Mouse (Mus musculus) kidney, embryonic 15.5 days (tissue): ENCODE data around the gene Zfp541. TPM values are rescaled to one million over a fixed set of nuclear protein-coding genes. Genes with fewer than 3 reads are reported as not detected.

Experiments used
- ATAC-seq: fragments of 200-750 bp; cut with Nextera tagmentation; replicated peaks from 2 replicates; pipeline ENCODE4 v1.8.0; 2017; ENCODE audit warnings: moderate TSS enrichment; ENCODE audit not compliant: low FRiP score
- H3K27ac ChIP-seq: fragments of 300-500 bp; sonication (generic); 2 replicates; pipeline ENCODE4 v1.5.1; 2015; ENCODE audit warnings: mild to moderate bottlenecking, inconsistent platforms
- H3K27me3 ChIP-seq: fragments of 300-500 bp; sonication (generic); 2 replicates; pipeline ENCODE4 v1.6.1; 2015; ENCODE audit warnings: inconsistent platforms
- H3K36me3 ChIP-seq: fragments of 300-500 bp; sonication (generic); 2 replicates; pipeline ENCODE4 v1.6.1; 2015; ENCODE audit warnings: inconsistent platforms
- H3K4me1 ChIP-seq: fragments of 300-500 bp; sonication (generic); 2 replicates; pipeline ENCODE4 v1.6.1; 2015; ENCODE audit warnings: inconsistent platforms
- H3K4me2 ChIP-seq: fragments of 300-500 bp; sonication (generic); 2 replicates; pipeline ENCODE4 v1.6.1; 2015; ENCODE audit warnings: moderate library complexity, mild to moderate bottlenecking, inconsistent platforms
- H3K4me3 ChIP-seq: fragments of 300-500 bp; sonication (generic); replicated peaks from 2 replicates; pipeline ENCODE4 v1.5.1; 2015; ENCODE audit warnings: mild to moderate bottlenecking, inconsistent platforms
- H3K9ac ChIP-seq: fragments of 300-500 bp; sonication (generic); 2 replicates; pipeline ENCODE4 v1.6.1; 2015; ENCODE audit warnings: mild to moderate bottlenecking, inconsistent platforms
- H3K9me3 ChIP-seq: fragments of 300-500 bp; sonication (generic); replicated peaks from 2 replicates; pipeline ENCODE4 v1.6.1; 2016; ENCODE audit warnings: inconsistent platforms
- WGBS: fragments of 180-500 bp; shearing (Covaris S2); methylation state at CpG from one replicate; pipeline ENCODE4 v1.1.7; 2015; ENCODE audit warnings: mixed read lengths; 5-methylcytosine and 5-hydroxymethylcytosine counted together
- polyA plus RNA-seq: library from polyadenylated mRNA; unstranded; fragments of >200 nt; fragmentation: Nextera tagmentation; extraction: Ambion mirVana; gene quantifications from 2 replicates; pipeline ENCODE4 v1.2.1, GENCODE M21; 2015

Gene Zfp541
- polyA plus RNA-seq, 1 experiment from 2014 or later, result not detected

DNA sequence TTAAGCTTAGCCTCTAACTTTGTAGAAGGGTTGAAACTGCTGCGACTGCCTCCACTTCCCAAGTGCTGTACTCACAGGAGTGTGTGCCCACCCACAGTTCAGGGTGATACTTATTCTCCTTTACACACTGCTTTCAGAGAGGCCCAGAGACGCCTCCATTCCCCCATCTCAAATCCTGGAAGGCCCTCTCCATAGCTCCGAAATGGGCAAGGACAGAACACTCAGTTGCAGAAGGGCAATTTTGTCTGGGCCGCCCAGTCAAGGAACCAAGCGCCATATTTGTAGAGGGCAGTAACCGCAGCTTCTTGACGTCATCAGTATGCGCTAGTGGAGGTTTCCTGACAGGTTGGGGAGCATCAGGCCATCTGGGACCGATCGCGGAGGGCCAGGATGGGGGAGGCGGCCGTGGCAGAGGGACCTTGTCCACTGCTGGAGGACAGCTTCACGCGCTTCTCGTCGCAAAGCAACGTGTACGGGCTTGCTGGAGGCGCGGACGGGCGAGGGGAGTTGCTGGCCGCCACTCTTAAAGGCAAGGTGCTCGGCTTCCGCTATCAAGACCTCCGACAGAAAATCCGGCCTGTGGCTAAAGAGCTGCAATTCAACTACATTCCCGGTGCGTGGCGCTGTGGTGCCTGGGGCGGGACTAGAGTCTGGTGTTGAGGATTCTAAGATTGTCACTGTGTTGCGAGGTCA lies 58.1 kb downstream of the Zfp541 start, which contains the start of gene Kptn:
Kptn (plus strand) TSS at position 327 of the 693 bp plus-strand sequence.
- Histone ChIP-seq H3K4me2 (peak within 1 kb of the TSS; percentile 72), H3K4me1 (peaks cover 16% of the 10 kb centered on the region), H3K36me3 (peaks cover 32% of the 10 kb centered on the region), H3K27ac (peak within 1 kb of the TSS; percentile 90), H3K27me3 (no peaks in the 10 kb centered on the region), H3K9me3 (no peaks in the 10 kb centered on the region), H3K4me3 (peak within 1 kb of the TSS; percentile 72), H3K9ac (peak within 1 kb of the TSS; percentile 70)
- 1% methylated on average over 33 of the region's 33 CpGs for WGBS
- peak; percentile 85 for ATAC-seq

DNA sequence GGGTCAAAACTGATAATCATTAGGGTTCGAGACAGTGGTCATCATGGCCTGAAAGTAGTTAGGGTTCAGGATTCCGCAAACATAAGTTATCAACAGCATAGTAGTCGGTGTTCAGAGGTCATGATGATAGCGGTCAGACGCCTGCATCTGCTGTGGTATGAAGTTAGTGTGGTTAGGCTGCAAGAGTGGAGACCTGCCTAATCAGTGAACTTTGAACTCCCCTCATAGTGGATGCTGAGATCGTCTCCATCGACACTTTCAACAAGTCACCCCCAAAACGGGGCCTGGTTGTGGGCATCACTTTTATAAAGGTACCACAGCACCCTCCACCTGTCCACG lies 58.6 kb downstream of the Zfp541 start:
- H3K4me3 ChIP-seq, result peak overlapping the region; percentile 72
- H3K4me1 ChIP-seq, result peaks cover 16% of the 10 kb centered on the region
- no peaks in the 10 kb centered on the region for H3K27me3 ChIP-seq
- ATAC-seq, result no peak
- H3K9me3 ChIP-seq, result no peaks in the 10 kb centered on the region
- H3K4me2 ChIP-seq, result peak overlapping the region; percentile 72
- H3K27ac ChIP-seq, result peak overlapping the region; percentile 90; the same call in 1 of the 2 replicates
- H3K9ac ChIP-seq, result peak overlapping the region; percentile 70
- peaks cover 32% of the 10 kb centered on the region for H3K36me3 ChIP-seq
- WGBS, result 50% methylated on average over 9 of the region's 9 CpGs

DNA sequence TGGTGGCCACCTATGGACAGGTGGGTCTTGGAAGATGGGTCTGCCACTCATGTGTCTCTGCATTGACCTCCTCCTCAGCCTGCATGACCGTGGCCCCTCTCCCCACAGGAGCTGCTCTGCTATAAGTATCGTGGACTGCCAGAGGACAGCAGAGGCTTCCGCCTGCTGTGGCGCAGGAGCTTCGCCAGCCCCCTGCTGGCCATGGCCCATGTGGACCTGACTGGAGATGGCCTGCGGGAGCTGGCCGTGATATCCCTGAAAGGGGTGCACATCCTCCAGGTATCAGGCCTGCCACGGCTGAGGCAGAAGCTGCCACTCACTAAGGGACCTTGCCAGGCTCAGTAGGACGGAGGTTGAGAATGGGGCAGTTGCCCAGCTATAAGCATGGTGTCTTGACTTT lies 64.2 kb downstream of the Zfp541 start:
- Histone ChIP-seq H3K27me3 (no peaks in the 10 kb centered on the region), H3K27ac (no peak overlapping the region), H3K9ac (no peak overlapping the region), H3K36me3 (peaks cover 18% of the 10 kb centered on the region; the same call in 1 of the 2 replicates), H3K4me1 (peaks cover 19% of the 10 kb centered on the region), H3K9me3 (no peaks in the 10 kb centered on the region), H3K4me3 (no peak overlapping the region), H3K4me2 (no peak overlapping the region)
- ATAC-seq, result no peak
- WGBS, result 84% methylated on average over 9 of the region's 9 CpGs

DNA sequence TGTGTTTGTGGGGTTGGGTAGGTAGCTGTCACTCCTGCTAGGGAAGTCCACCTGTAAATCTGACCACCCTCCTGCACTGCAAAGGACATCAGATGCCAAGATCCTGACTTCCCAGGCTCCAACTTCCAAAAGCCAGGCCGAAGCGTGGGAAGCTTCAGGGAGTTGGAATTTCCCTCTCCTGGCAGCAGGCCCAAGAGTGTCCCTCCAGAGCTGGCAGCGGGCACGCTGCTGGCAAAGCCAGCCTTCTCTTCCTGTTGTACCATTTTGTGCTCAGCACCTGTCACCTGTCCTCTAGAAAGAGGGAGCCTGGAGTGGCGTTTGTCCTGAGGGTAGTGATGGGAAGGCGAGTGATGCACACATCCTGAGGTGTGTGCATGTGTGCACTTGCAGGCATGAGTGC lies 66.7 kb downstream of the Zfp541 start:
- Histone ChIP-seq H3K4me3 (no peak overlapping the region), H3K27ac (no peak overlapping the region), H3K4me1 (peaks cover 35% of the 10 kb centered on the region), H3K27me3 (0 out of 2 replicates have a peak, but pooled peaks cover 4% of the 10 kb centered on the region), H3K9ac (no peak overlapping the region), H3K9me3 (no peaks in the 10 kb centered on the region), H3K36me3 (peaks cover 18% of the 10 kb centered on the region; the same call in 1 of the 2 replicates), H3K4me2 (no peak overlapping the region)
- 94% methylated on average over 6 of the region's 6 CpGs for WGBS
- ATAC-seq, result no peak

DNA sequence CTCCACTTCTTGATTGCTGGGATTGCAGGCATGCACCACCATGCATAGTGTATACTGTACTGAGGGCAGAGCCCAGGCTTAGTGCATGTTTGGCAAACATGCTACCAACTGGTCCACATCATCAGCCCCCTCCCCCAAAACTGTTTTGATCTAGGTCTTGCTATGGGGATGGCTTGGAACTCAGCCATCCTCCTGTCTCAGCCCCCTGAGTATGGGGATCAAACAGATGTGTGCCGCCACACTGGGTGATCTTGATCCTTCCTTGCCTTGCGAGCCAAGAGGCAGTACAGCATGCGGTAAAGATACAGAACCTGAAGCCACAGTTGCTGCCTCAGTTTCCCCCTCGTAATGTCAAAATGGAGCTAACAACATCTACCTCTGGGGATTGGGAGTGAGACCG lies 67.3 kb downstream of the Zfp541 start:
- Histone ChIP-seq H3K4me1 (peaks cover 35% of the 10 kb centered on the region), H3K36me3 (peaks cover 18% of the 10 kb centered on the region; the same call in 1 of the 2 replicates), H3K27me3 (0 out of 2 replicates have a peak, but pooled peaks cover 4% of the 10 kb centered on the region), H3K4me2 (peak overlapping the region; percentile 89), H3K9me3 (no peaks in the 10 kb centered on the region), H3K4me3 (peak overlapping the region; percentile 58), H3K9ac (no peak overlapping the region), H3K27ac (0 out of 2 replicates have a peak overlapping the region, but pooled peaks have one; percentile 86)
- WGBS, result 62% methylated on average over 5 of the region's 5 CpGs
- ATAC-seq, result no peak

DNA sequence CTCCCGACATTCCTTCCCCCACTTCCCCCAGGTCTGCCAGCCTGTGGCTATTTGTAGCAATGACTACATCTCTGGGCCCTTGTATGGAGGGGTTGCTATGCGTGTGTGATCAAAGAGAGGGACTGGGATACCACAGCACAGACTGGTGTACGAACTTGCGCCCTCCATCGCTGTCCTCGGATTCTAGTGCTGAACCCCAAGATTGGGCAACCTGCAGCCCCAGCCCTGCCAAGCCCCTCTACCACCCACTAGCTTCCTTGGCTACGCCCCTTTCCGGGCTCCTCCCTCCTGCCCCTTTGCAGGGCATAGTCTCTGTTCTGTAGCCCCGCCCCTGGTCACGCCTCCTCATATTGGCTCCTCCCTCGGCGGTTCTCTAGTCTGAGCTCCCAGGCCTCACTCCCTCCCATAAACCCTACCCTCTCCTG lies 67.8 kb downstream of the Zfp541 start, which contains the start of gene Slc8a2:
Slc8a2 (plus strand) TSS at position 406 of the 425 bp plus-strand sequence.
- peak; percentile 90 for ATAC-seq
- Histone ChIP-seq H3K9ac (peak within 1 kb of the TSS; percentile 67), H3K27ac (peak within 1 kb of the TSS; percentile 86), H3K36me3 (peaks cover 18% of the 10 kb centered on the region; the same call in 1 of the 2 replicates), H3K4me2 (peak within 1 kb of the TSS; percentile 89), H3K4me1 (peaks cover 35% of the 10 kb centered on the region), H3K9me3 (no peaks in the 10 kb centered on the region), H3K27me3 (0 out of 2 replicates have a peak, but pooled peaks cover 4% of the 10 kb centered on the region), H3K4me3 (peak within 1 kb of the TSS; percentile 58)
- 2% methylated on average over 12 of the region's 12 CpGs for WGBS

DNA sequence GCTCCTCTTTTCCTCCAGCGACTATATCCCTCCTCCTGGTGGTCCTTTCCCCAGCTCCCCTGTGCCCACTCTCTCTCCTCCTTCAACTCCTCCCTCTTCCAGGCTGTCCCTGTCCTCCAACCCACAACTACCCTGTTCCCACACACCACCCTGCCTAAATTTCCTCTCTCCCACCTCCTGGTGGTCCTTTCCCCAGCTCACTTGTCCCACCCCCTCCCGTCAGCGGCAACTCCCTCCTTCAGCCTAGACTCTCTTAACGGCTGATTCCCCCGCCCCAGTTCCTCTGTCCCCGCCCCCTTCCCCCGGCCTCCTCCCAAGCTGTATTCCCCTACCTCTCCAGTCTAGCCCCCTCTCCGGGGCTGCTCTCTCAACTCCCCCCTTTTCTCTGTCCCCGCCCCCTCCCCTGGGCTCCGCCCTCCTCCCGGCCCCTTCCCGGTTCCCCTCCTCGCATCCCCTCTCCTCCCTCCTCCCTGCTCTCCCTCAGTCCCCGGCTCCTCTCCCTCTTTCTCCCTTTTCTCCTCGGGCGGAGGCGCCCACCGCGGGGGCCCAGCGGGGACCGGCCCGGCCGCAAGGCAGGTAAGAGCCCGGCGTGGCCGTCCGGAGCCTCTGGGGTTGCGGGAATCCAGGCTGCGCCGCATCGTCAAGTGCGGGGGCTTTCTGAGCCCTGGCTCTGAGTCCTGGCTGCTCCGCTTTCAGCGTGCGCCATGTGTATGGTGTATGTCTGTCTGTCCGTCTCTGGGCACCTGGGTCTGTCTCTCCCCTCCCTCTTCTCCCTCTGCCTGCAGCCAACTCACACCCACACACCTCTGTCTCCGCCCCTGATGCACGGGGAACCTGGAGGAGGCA lies 68.5 kb downstream of the Zfp541 start:
- H3K9me3 ChIP-seq, result no peaks in the 10 kb centered on the region
- ATAC-seq, result peak; percentile 87
- WGBS, result under 1% methylated on average over 37 of the region's 38 CpGs

DNA sequence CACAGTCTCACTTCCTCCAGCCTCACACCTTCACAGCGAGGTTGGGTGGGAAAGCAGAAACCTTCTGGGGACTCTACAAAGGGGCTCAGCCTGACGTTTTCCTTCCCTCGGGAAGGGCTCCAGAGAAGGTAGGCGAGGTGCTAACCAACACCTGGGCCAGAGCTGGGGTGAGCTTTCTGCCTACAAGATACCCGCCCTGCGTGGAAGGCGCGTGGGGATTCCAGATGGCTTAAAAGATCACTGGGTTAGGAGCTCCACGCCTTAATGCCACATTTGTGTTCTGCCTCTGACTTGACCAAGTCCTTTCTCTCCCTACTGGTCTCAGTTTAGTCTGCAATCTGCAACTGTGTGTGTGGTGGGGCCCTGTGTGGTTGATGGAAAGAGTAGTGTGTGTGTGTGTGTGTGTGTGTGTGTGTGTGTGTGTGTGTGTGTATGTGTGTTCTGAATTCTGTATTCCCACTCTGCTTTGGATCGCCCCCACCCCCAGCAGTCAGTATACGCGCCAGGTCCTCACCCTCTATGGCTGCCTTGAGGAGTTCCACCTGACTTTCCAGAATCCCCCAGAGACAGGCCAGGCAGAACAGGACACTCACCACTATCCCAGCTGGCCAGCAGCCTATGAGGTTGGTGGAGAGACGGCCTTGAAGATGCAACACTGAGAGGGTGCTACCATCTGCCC lies 69.5 kb downstream of the Zfp541 start:
- 26% methylated on average over 13 of the region's 13 CpGs for WGBS
- Histone ChIP-seq H3K4me2 (peak overlapping the region; percentile 89), H3K9me3 (no peaks in the 10 kb centered on the region), H3K9ac (peak overlapping the region; percentile 67; the same call in 1 of the 2 replicates), H3K4me1 (peaks cover 35% of the 10 kb centered on the region), H3K27me3 (0 out of 2 replicates have a peak, but pooled peaks cover 4% of the 10 kb centered on the region), H3K36me3 (peaks cover 6% of the 10 kb centered on the region; the same call in 1 of the 2 replicates), H3K4me3 (peak overlapping the region; percentile 58), H3K27ac (no peak overlapping the region)
- no peak for ATAC-seq

More for the DNA sequence above, 68.5 kb downstream of the Zfp541 start:
- H3K4me3 ChIP-seq, result peak overlapping the region; percentile 58
- 0 out of 2 replicates have a peak, but pooled peaks cover 4% of the 10 kb centered on the region for H3K27me3 ChIP-seq
- peak overlapping the region; percentile 86 for H3K27ac ChIP-seq
- peaks cover 35% of the 10 kb centered on the region for H3K4me1 ChIP-seq
- H3K36me3 ChIP-seq, result peaks cover 14% of the 10 kb centered on the region; the same call in 1 of the 2 replicates
- H3K9ac ChIP-seq, result peak overlapping the region; percentile 67
- H3K4me2 ChIP-seq, result peak overlapping the region; percentile 89

DNA sequence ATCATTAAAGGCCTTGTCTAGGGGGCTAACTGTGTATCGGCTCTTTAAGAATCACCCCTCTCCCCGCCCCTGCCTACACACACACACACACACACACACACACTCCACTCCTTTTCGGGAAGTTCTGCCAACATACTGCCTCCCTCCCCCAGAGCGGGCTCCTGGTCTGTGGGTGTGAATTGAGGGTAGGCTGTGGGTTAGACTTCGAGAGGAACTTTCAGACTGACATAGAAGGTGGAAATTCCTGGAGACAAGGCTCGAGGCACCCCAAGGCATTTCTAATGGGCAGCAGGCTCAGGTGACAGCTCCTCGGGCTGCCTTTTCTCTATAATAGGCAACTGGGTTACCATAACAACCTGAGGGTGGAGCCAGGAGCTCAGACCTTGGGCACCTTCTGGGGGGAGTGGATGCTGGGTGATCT lies 70.6 kb downstream of the Zfp541 start:
- Histone ChIP-seq H3K36me3 (peaks cover 3% of the 10 kb centered on the region; the same call in 1 of the 2 replicates), H3K4me2 (0 out of 2 replicates have a peak overlapping the region, but pooled peaks have one; percentile 12), H3K4me1 (peaks cover 35% of the 10 kb centered on the region), H3K27me3 (0 out of 2 replicates have a peak, but pooled peaks cover 4% of the 10 kb centered on the region), H3K9me3 (no peaks in the 10 kb centered on the region), H3K27ac (no peak overlapping the region), H3K9ac (no peak overlapping the region), H3K4me3 (no peak overlapping the region)
- 7% methylated on average over 6 of the region's 7 CpGs for WGBS
- ATAC-seq, result no peak

DNA sequence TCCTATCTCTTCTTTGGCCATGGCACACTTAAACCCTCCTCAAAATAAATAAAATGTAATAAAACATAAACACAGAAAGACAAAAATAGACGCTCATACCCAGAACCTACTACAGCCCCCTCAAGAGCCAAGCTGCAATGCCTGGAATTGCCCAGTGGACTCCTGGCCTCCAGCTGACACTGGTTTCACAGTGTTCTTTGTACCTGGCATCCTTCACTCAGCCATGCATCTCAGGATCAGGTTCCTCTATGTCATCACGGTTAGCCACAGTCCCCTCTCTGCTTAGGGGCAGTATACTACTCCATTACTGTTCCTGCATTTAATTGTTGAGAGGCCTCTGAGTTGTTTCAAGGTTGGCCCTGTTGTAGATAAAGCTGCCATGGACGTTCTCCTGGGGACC lies 71.3 kb downstream of the Zfp541 start:
- Histone ChIP-seq H3K4me2 (no peak overlapping the region), H3K27ac (no peak overlapping the region), H3K9me3 (no peaks in the 10 kb centered on the region), H3K9ac (no peak overlapping the region), H3K27me3 (0 out of 2 replicates have a peak, but pooled peaks cover 4% of the 10 kb centered on the region), H3K4me3 (no peak overlapping the region), H3K4me1 (peaks cover 35% of the 10 kb centered on the region), H3K36me3 (no peaks in the 10 kb centered on the region)
- 71% methylated on average over 3 of the region's 3 CpGs for WGBS
- ATAC-seq, result no peak

DNA sequence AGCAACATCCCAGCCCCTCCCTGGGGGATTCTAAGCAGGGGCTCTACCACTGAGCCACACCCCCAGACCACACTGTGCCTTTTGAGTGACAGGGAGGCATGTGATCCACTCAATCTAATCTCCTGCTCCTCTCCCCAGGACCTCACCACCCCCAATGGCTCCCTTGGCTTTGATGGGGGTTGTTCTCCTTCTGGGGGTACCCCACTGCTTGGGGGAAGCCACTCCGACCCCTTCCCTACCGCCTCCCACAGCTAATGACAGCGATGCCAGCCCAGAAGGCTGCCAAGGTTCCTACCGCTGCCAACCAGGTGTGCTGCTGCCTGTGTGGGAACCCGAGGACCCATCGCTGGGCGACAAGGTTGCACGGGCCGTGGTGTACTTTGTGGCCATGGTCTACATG lies 72.1 kb downstream of the Zfp541 start:
- Histone ChIP-seq H3K4me1 (peaks cover 35% of the 10 kb centered on the region), H3K4me2 (no peak overlapping the region), H3K4me3 (no peak overlapping the region), H3K9me3 (no peaks in the 10 kb centered on the region), H3K27me3 (0 out of 2 replicates have a peak, but pooled peaks cover 4% of the 10 kb centered on the region), H3K27ac (no peak overlapping the region), H3K9ac (no peak overlapping the region), H3K36me3 (no peaks in the 10 kb centered on the region)
- no peak for ATAC-seq
- 92% methylated on average over 9 of the region's 9 CpGs for WGBS
